Mouse (Mus musculus) heart, adult 11 months (tissue): ENCODE data around the gene Adgrg6.

Source experiments
- DNase-seq: peaks from one replicate; pipeline ENCODE4 v3.0.0; 2022

Adgrg6 gene

DNA sequence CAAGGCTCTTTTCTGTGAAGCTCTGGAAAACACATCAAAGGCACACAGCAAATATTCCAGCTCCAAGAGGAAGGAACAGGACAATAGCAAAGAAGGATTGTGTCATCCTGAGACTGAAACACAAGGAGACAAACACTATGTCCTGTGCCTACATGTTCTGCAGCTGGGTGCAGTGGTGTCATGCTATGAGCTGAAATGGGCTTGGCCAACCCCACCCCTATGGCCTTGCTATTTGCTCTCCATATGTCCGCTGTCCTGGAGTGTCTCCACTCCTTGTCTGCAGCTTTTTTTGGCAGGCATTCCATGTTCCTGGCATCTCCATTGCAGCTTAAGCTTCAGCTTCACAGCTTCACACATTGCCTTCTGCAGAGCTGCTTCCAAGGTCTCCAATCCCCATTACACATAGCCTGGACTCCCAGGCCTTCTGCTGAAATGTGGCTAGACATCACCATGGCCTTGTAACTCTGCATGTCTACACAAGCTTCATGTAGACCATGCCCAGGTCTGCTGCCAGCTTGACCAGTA lies 180.3 kb downstream of the Adgrg6 start:
- DNase-seq = peak; percentile 91

DNA sequence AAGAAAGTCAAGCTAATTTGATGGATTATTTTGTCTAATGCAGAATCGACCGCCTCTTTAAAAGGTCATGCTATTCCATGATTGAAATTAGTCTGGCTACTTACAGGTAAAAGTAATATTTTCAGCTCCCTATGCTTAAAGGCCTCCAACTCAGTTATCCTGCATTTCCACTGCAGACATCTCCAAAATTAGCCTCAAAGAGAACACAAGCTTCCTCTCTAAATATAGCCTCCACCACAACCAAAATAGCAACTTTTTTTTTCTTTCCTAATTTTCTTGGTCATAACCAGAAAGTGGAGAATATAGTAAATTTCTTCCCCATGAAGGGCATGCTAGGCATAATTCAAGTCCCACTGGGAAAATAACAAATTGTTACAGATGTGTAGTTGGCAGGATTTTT lies 182.2 kb downstream of the Adgrg6 start:
- DNase-seq = no peak

- no peak for DNase-seq
Measured at GRCm38 (mm10) chr10:14358271-14358670, 187.2 kb downstream of the Adgrg6 start.
